Mouse (Mus musculus) thymus, postnatal 25 days (tissue): Measurements from ENCODE around the gene Rap1a.

Source experiments
- DNase-seq: peaks from one replicate; pipeline ENCODE4 v3.0.0; 2022

The Rap1a gene

DNA sequence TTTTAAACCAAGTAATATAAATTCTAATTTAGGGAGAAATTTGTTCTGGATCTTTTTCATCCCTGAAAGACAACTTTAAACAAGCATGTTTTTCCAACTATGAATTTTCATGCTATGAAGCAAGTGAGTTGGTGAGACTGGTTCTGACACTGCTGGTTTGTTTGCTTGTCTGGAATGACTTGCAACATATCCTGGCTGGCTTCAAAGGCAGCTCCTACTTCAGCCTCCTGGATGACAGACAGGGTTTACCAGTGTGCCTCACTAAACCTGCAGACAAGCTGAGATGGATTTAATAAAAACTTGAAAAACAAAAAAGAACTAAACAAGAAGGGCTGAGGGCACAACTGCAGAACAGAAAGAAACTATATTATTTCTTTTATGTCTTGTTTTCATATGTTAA is 43.0 kb downstream of the Rap1a start:
- DNase-seq: no peak

DNA sequence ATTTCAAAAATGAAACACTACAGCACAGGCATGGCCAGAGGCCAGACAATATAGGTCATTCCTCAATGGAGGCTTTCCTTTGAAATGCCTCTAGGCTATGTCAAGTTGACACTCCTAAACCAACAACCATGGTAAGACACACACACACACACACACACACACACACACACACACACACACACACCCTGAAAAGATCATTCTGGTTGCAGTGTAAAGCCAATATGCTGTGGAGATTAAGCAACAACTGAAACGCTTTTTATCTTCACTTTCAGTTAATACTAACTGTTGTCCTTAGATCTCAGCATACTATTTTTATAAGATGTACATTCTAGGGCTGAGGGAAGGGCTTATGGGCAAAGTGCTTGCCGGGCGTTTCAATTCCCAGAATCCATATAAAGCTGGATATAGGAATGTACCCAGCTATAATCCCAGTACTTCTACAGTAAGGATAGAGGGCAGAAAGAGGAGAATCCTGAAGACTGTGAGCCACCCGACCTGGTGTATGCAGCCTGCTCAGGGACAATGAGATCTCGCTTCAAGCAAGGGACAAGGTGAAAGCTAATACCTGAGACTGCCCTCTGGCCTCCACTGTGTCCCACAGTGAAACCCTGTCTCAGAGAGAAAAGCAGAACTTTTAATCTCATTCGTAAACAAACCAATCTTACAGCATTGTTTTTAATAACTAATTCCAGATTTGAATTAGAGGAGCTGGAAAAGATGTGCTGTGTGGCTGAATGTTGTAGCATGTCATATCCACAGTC is 43.6 kb downstream of the Rap1a start:
- DNase-seq: no peak

DNA sequence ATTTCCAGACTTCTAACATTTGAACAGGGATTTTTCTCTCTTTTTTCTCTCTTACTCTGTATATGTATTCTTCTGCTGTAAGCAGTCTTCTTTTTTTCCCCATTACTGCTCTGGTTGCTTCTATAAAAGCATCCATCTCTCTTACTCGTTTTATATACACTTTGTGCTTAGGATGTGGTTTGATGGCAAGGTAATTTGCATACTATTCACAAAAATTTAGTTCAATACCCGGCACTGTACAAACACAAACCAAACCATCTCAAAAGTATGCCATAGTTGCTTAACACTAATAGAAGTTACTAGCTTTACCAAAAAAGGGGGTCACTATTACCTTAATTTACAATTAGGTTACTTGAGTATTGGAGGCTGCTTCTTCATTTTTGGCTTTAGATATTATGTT is 44.6 kb downstream of the Rap1a start:
- no peak for DNase-seq

DNA sequence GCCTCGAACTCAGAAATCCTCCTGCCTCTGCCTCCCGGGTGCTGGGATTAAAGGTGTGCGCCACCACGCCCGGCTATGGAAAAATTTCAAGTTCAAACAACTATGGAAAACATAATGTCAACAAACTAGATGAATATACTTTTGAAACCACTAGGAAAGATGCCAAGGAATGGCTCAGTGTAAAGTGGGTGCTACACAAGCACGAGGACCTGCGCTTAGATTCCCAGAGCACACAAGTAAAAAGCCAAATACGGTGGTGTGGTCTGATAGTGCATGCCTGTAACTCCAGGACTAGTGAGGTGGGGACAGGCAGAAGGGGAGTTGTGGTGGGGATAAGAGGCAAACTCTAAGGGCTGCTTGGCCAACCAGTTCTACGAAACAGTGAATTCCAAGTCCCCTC is 46.0 kb downstream of the Rap1a start:
- DNase-seq: no peak

DNA sequence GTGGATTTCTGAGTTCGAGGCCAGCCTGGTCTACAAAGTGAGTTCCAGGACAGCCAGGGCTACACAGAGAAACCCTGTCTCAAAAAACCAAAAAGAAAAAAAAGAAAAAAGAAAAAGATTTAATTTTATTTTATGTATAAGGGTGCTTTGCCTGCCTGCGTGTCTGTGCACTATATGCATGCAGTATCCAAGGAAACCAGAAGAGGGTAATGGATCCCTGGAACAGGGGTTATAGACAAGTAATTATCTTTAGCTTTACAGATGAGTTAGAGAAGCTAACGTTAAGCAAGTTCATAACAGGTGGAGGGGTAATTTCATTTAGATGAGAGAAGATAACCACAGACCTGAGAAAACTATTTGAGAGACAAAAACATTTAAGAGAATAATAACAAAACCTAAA is 47.0 kb downstream of the Rap1a start:
- DNase-seq: no peak

DNA sequence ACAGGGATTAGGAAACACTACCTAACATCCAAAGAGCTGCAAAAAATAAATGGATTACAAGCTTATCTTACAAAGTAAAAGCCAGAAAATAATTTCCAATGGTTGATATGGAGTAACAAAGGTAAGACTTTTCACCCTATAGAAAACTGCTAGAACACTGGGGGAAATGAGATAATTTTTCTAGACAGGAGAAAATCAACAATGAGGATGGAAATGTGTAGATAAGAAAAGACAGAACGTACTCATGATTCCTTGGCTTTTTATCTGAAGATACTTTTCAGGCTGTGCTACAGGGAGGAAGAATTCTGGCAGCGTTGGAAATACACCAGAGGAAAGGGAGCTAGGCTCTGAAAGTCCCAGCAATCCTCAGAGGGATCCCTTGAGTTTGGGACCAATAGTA is 50.3 kb downstream of the Rap1a start:
- DNase-seq: no peak

DNA sequence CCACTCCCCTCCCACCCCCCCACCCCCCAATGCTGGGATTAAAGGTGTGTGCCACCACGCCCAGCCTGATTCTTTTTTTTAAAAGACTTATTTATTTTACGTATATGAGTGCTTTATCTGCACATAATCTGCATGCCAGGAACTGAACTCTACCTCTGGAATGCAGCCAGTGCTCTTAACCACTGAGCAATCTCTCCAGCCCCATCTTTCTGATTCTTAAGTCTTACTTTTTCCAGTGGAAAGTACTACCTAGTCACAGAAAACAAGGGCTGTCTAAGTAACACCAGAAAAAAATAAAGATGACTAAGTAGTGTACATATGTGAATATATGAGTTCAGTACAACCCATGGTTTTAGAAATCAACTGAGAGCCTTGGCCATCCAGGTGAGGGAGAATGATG is 54.6 kb downstream of the Rap1a start:
- DNase-seq: no peak

DNA sequence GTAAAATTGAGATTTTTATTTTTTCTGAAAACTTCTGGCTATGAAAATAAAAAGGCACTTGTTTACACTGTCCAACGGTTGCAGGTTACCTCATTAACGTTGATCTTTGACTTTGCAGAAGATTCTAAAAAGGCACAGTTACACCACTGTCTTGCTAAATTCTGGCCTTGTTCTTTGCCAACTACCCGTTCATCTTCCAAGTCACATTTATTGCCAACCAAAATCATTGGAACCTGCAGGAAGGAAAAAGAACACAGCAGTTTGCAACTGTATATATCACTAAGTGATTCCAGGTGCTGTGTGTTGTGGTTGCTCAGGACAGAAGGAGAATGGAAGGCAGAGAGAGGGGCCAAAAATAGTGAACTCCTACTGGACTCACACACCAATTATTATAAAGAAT is 63.5 kb downstream of the Rap1a start:
- DNase-seq: no peak

DNA sequence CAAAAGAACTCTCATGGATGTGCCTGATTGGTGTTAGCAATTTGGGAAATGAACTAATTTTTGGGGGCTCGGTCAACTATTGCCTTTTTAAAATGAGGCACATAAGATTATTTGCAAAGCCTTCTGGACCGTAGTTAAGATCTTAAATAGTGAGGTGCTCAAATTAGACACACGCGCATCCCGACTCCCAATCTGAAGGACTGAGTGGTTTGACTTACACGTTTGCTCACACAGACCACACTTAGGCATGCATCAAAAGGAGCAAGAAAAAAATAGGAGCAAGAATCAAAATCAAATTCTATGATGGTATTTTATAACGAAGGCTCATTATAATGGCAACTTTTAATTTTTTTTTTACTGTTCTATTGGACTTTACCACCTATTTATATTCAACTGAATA is 64.1 kb downstream of the Rap1a start:
- no peak for DNase-seq

DNA sequence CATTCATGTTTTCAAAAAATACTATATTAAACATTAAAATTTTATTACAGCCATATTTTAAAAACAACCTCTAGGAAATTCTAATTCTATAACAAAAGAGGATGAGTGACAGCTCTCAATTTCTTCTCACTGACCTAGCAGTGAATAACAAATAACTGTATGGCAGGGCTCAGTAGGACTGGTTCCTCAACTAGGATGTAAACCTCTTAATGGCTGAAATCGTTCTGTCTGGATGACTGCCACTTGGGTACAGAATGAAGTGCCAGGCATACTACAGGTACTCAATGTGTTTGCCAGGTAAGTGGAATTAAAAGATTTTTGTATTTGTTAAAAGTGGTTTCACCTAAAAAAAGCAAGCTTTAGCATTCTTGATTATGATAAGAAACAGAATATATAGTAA is 65.0 kb downstream of the Rap1a start:
- no peak for DNase-seq

DNA sequence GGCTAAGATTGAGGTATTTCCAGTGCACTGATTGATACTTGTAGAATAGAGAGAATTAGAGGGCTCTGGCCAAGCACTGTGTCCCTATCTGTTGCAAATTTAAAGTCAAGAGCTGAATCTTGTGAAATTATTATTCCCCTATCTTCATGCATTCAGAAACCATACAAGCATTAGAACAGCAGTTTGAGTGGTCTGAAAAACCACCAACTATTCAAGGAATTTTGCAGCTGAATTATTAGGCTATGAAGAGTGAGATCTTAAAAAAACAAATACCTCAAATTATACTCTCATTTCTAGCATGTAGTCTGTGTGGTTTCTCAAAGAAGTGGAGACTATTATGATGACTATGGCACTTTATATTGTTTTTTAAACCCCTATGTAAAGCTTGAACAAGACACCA is 65.9 kb downstream of the Rap1a start:
- DNase-seq: no peak

DNA sequence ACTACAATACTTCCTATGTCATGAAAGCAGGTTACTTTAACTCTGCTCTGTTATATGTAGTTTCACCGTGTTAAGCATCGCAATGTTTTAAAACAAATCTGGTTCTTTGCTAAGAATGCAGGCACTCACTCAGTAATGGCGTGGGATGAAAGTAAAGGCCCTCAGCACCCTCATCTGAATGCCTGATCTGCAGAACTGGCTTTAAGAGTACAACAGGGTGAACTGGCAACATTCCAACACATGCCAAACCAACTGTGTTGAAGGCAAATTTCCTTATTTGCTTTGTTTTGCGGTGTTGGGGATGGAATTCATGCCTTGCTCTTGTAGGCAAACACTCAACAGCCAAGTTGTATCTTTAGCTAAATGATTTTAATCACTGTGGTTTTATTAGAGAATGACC is 67.6 kb downstream of the Rap1a start:
- no peak for DNase-seq

DNA sequence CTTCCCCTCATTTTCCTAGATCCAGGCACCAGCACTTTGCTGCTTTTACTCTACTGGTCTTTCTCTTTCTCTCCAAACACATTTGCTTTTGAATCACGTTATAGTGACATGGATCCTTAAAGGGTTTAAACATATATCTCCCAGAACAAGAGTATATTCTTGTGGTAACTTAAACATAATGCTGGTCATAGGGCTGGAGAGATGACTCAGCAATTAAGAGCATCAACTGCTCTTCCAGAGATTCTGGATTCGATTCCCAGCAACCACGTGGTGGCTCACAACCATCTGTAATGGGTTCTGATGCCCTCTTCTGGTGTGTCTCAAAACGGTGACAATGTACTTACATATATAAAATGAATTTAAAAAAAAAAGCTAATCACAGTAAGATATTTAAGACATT is 68.8 kb downstream of the Rap1a start:
- DNase-seq: no peak

DNA sequence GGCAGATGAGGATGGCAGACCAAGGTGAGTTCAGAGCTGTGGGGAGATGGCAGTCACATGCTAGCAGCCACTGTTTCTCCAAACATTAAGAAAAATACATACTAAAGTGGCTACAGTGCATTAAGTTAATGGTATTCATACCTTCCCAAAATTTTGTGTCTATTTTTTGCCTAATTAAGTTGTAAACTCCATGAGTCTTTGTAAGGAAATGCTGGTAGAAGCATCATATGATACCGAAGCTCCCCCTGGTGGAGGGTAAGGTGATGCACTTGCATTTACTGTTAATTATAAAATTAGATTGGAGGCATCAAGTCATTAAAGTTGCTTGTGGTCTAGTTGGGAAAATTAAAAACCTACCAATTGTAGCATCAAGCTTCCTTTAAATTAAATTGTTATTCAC is 75.1 kb downstream of the Rap1a start:
- DNase-seq: peak; percentile 54

DNA sequence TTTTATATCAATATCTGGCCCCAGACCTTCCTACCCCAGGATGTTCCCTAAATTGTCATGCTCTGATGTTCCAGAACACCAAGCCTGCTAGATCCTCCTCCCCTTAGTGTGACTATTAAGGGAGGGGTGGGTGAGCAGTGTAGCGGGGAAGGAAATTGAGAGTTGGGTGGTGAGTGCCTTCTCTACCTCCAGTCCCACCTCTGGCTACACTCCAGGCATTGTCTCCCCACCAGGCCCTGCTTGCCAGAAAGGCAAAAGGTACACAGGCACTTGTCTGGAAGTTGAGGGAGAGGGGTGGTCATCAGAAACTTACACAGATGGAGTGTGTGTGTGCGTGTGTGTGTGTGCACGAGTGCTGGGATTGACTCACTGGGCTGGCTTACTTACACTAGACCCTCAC is 78.6 kb downstream of the Rap1a start:
- no peak for DNase-seq

DNA sequence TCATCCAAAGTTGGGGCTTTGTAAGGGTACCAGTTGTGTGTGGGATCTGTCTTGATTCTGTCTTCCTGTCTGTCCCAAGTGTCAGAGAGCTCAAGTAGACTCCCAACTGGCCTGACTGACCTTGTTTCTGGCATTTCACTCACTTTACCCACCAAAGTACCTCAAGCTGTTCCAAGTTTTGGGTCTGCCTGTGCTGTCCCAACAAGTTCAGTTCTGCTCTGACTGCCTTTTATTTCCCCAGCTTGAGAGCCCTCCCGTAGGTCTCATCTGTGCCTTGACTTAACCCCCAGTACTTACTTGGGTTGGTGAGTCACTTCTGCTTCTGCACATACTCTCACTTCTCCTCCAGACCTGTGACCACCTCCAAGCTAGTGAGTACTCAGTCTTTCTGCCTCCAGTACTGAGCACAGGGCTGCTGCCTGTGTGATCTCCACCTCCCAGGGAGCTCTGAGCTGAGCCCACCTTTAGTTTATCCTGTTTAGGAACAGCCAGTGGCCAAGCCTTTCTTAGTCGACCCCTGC is 79.4 kb downstream of the Rap1a start:
- DNase-seq: no peak

DNA sequence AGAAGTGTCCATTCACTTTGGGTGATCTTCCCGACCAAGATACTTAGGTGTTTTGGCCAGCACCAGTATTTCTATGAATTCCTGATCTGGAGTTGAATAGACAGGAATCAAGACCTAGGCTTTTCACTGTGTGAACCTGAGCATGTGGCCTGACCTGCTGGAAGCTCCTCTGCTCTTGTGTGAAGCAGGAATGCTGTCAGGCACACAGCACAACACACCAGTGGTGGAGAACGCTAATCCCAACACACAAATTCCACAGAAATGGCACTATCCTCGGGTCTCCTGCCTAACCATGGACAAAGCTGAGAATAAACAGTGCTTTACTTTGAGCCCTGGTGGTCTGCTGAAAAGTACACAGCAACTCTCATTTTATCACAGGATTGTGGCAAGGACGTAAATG is 80.6 kb downstream of the Rap1a start:
- DNase-seq: no peak

DNA sequence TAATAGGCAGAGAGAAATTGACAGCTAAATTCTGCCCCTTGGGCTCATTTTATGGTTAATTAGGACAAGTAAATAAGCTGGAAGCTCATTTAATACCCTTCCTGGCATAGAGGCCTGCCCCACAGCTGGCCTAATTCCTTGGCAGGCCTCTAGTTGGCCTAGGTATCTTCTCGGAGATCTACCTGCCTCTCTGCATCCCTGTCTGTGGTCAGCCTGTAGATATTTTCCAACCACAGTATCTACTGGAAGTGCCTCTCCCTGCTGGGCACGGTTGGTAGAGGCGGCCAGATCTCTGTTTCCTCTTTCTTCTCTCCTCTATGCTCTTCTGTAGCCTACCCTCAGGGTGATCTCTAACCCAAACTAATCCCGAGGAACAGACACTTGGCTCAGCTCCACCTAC is 81.2 kb downstream of the Rap1a start:
- no peak for DNase-seq

DNA sequence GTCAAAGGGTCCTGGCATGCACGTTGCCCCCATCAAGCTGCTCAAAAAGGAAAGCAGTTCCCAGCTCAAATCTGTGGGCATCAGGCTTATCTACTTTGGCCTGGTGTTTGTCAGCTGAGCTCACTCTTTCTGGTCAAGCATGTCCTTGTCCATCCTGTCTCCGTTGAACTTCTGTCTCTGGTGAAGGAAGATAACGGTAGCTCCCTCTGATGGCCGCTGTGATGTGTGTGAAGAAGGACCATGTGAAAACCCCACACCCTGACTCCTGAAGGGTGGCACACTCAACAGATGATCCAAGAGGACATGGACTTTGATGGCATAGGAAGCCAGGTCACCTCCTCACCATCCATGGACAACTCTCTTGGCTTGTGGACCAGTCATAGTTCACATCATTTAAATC is 82.4 kb downstream of the Rap1a start:
- no peak for DNase-seq

DNA sequence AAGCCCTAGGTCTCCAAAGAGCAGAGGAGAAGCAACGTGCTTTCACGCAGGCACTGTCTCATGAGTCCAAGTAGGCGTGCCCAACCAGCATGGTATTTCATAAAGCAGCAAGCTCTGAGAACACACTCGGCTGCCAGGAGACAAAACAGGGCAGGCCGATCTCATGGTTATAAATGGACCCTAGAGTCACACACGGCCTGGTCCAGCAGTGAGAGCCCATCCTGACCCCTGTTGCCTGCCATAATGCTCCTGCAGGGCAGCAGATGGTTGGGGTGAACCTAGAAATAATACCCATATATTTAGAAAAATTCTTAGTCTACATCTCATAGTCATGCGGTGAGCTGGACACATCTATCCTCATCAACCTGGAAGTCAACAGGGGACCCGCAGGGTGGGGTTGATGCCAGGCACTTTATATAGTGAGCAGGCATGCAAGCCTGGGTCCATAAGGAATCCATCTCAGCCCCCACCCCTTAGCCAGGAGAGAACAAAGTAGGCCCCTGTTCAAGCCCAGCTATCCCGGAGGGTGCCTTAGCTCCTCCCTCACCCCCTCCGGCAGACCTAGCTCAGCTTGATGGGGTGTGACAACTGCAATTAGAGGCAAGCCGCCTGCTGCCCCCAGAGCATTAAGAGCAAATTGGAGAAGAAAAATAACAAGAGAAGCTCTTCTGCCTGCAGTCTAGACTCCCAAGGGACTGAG is 83.1 kb downstream of the Rap1a start:
- no peak for DNase-seq

DNA sequence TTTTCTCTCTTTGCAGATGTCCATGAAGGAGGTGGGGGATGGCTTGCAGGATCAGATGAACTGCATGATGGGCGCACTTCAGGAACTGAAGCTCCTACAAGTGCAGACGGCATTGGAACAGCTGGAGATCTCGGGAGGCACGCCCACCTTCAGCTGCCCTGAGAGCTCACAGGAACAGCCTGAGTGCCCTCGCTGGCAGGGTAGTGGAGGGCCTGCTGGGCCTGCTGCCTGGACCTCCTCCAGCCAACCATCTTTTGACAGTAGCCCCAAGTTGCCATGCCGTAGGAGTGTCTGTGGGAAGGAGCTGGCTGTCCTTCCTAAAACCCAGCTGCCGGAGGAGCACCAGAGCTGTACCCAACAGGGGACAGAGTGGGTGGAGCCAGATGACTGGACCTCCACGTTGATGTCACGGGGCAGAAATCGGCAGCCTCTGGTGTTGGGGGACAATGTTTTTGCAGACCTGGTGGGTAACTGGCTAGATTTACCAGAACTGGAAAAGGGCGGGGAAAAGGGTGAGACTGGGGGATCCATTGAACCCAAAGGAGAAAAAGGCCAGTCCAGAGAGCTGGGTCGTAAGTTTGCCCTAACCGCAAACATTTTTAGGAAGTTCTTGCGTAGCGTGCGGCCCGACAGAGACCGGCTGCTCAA is 84.7 kb downstream of the Rap1a start:
- DNase-seq: no peak

DNA sequence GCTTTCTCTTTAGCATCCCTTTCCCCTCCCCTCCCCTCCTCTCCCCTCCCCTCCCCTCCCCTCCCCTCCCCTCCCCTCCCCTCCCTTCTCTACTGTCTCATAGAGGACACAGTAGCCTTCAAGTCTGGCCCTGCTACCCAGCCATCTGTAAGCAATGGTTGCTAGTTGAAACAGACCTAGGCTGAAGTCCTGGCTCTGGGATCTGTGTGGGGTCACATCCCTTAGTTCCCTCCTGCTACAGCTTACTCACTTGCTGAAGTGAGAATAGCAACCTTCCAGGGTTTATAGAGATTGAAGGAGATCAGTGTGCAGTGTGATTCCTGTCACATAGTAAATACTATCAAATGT is 86.3 kb downstream of the Rap1a start:
- DNase-seq: no peak

DNA sequence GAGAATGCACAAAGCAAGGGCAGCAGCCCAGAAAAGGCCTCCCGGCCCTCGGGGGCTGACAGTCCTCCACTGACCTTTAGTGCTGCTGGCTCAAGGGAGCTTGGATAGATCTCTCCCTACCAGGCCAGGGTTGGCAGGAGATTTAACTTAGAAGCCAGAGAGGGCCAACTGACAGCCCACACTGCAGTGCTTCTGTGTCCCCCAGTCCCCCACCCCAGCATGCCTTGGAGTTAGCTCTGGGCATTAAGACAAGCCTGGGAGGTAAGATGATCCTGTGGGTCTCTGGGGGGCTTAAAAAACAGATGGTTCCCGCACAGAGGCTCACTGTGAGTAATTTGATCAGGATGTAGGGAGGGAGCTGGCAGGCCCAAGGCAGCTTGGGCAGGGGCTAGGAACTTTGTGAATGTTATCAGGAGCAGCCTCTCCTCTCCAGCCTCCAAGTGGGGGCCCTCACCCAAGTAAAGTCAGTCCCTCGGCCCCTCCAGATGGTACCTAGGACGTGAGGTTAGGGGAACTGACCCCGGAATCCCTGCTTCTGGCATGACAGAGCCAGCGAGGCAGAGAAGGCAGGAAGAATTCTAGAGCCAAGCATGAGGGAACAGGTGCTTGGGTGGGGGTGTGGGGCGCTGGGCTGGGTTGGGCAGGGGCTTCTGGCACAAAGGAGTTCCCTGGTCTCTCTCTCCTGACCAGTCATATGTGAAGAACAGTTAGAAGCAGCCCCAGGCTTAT is 86.9 kb downstream of the Rap1a start:
- no peak for DNase-seq

DNA sequence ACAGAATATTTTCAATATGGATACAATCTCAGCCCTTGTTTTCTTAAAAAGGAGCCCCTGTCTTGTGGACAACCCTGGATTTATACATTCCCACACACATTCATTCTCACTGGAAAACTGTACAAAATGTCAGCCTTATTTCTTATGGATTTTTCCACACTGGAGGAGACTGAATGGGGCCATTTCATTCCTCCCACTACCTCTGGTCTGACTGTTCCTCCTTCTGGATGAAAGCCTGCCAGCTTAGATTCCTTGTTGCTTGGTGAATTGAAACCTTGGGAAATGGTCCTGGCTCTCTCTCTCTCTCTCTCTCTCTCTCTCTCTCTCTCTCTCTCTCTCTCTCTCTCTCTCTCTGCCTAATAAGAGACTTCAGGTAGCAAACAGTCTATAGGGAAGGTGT is 88.3 kb downstream of the Rap1a start:
- DNase-seq: no peak
